Comparison of ENCODE assay signal across 8 mouse cellular contexts in genomic region chr13:107619430-107619927, GRCm38 (mm10).
DNase-seq lines count a peak whose midpoint lies in the region; ATAC-seq lines count a peak whose summit lies in the region.

No protein-coding gene starts in this region.

- no peaks in the 10 kb centered on the region for H3K9me3 ChIP-seq in heart, embryonic 13.5 days
- H3K9me3 ChIP-seq in hindbrain, embryonic 13.5 days: no peaks in the 10 kb centered on the region

- H3K4me2 ChIP-seq in heart, embryonic 13.5 days: peak overlapping the region; percentile 51
- 0 out of 2 replicates have a peak overlapping the region, but pooled peaks have one; percentile 0 for H3K4me2 ChIP-seq in hindbrain, embryonic 13.5 days

- no peak for ATAC-seq in heart, embryonic 13.5 days (ENCODE audit: extremely low read depth, insufficient number of reproducible peaks, low FRiP score, low TSS enrichment)
- peak; percentile 32; the same call in 1 of the 2 replicates for ATAC-seq in hindbrain, embryonic 13.5 days (ENCODE audit: low FRiP score)
- ATAC-seq in monocyte, adult 5-6 weeks (replicated peaks; ENCODE audit: insufficient number of reproducible peaks, low FRiP score, low TSS enrichment, poor library complexity, severe bottlenecking): peak; percentile 40; the same call in 1 of the 2 replicates

- no peak for DNase-seq in heart, postnatal 36 days
- DNase-seq in c-Kit-positive CD71-positive TER-119-negative erythroid progenitor cells, embryonic 14.5 days (ENCODE audit: low read depth): peak; percentile 19
- no peak for DNase-seq in frontal cortex, postnatal 25 days (ENCODE audit: low spot score in 2 of 2)
- no peak for DNase-seq in ovary, postnatal 10 days (ENCODE audit: low spot score)
- DNase-seq in kidney, adult 8-10 months: no peak

- H3K4me3 ChIP-seq in heart, embryonic 13.5 days: peak overlapping the region; percentile 17; the same call in 1 of the 2 replicates
- no peak overlapping the region for H3K4me3 ChIP-seq in hindbrain, embryonic 13.5 days

- WGBS in heart, embryonic 13.5 days: 17% methylated on average over 9 of the region's 9 CpGs
- WGBS in hindbrain, embryonic 13.5 days: 22% methylated on average over 9 of the region's 9 CpGs

- no peaks in the 10 kb centered on the region for H3K36me3 ChIP-seq in heart, embryonic 13.5 days
- H3K36me3 ChIP-seq in hindbrain, embryonic 13.5 days: no peaks in the 10 kb centered on the region

- peaks cover 18% of the 10 kb centered on the region for H3K4me1 ChIP-seq in heart, embryonic 13.5 days
- H3K4me1 ChIP-seq in hindbrain, embryonic 13.5 days (replicated peaks): peaks cover 30% of the 10 kb centered on the region

- no peak overlapping the region for H3K27ac ChIP-seq in heart, embryonic 13.5 days (replicated peaks)
- H3K27ac ChIP-seq in hindbrain, embryonic 13.5 days: peak overlapping the region; percentile 64

- peak overlapping the region; percentile 40; the same call in 1 of the 2 replicates for H3K9ac ChIP-seq in heart, embryonic 13.5 days
- peak overlapping the region; percentile 13; the same call in 1 of the 2 replicates for H3K9ac ChIP-seq in hindbrain, embryonic 13.5 days

- peaks cover 11% of the 10 kb centered on the region for H3K27me3 ChIP-seq in heart, embryonic 13.5 days (replicated peaks)
- peaks cover 23% of the 10 kb centered on the region for H3K27me3 ChIP-seq in hindbrain, embryonic 13.5 days

- intact Hi-C loops in heart, postnatal 36 days (cut with DNase I): no loop called here
